ENCODE assay signal across 8 mouse cellular contexts in the genomic region with DNA sequence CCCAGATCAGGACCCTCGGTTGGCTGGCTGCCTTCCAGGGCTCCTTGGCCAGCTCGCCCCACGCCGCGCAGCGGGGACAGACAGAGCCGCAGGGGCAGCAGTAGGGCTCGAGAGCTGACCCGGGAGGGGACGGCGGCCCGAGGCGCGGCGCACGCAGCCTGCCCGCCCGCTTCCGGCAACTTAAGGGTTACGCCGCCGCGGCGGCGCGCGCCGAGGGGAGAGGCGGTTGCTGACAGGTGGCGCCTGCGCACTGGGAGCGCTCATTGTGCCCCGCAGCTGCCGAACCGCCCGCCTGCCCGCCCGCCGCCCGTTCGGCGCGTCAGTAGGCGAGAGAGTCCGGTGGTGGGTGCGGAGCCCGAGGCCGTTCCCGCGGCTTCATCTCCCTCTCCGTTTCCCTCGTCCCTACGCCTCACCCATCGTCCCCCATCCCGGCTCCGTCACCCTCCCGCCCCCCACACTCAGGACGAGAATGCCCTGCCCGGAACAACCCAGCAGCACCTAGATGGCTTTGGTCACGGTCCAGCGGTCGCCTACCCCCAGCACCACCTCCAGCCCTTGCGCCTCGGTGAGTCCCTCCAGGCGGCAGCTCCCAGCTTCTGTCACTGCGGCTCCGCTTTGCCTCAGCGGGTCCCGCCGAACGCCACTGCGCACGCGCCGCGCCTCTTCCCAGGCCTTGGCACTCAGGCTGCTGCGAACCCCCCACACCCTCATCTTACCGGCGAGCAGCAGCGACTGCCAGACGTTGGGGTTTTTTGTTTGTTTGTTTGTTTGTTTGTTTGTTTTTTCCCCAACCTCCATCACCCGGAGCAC. TPM values are rescaled to one million over a fixed set of nuclear protein-coding genes. Genes with fewer than 3 reads are reported as not detected.
A peak's percentile ranks its signal among the peaks of the same experiment; 100 is the strongest.
DNase-seq lines count a peak whose midpoint lies in the region; ATAC-seq and TF ChIP-seq lines count a peak whose summit lies in the region.

A gene (plus strand): TSS at position 337 of the 810 bp plus-strand sequence.

- H3K4me3 ChIP-seq in embryonic facial prominence, embryonic 13.5 days, result peak within 1 kb of the TSS; percentile 84
- peak within 1 kb of the TSS; percentile 89 for H3K4me3 ChIP-seq in heart, adult 2 months
- H3K4me3 ChIP-seq in kidney, adult 2 months (ENCODE audit: insufficient read depth, low read depth, low read length), result peak within 1 kb of the TSS; percentile 67
- peak within 1 kb of the TSS; percentile 86 for H3K4me3 ChIP-seq in limb, embryonic 12.5 days (replicated peaks)
- H3K4me3 ChIP-seq in midbrain, embryonic 14.5 days (replicated peaks; ENCODE audit: low read depth, low read length), result peak within 1 kb of the TSS; percentile 94

- peak within 1 kb of the TSS; percentile 72 for H3K4me2 ChIP-seq in embryonic facial prominence, embryonic 13.5 days
- H3K4me2 ChIP-seq in limb, embryonic 12.5 days, result peak within 1 kb of the TSS; percentile 85
- peak within 1 kb of the TSS; percentile 58 for H3K4me2 ChIP-seq in midbrain, embryonic 14.5 days (ENCODE audit: low read length)

- peak; percentile 76; the same call in 1 of the 2 replicates for ATAC-seq in embryonic facial prominence, embryonic 13.5 days (ENCODE audit: insufficient number of reproducible peaks, insufficient read depth, low FRiP score, low TSS enrichment, low read depth)
- ATAC-seq in limb, embryonic 12.5 days (ENCODE audit: insufficient number of reproducible peaks, insufficient read depth, low FRiP score, low TSS enrichment, low read depth), result peak; percentile 86
- ATAC-seq in midbrain, embryonic 14.5 days (ENCODE audit: low FRiP score, low TSS enrichment), result peak; percentile 91

- H3K27ac ChIP-seq in embryonic facial prominence, embryonic 13.5 days, result peak within 1 kb of the TSS; percentile 88
- H3K27ac ChIP-seq in heart, adult 2 months, result peak within 1 kb of the TSS; percentile 87
- peak within 1 kb of the TSS; percentile 80 for H3K27ac ChIP-seq in kidney, adult 2 months (ENCODE audit: insufficient read depth, low read depth, low read length)
- peak within 1 kb of the TSS; percentile 92 for H3K27ac ChIP-seq in limb, embryonic 12.5 days
- H3K27ac ChIP-seq in midbrain, embryonic 14.5 days (replicated peaks; ENCODE audit: low read depth, low read length), result peak within 1 kb of the TSS; percentile 100

- H3K4me1 ChIP-seq in embryonic facial prominence, embryonic 13.5 days, result peaks cover 14% of the 10 kb centered on the region
- H3K4me1 ChIP-seq in heart, adult 2 months (ENCODE audit: control insufficient read depth, insufficient read depth, low read length), result peaks cover 1% of the 10 kb centered on the region
- no peaks in the 10 kb centered on the region; the same call in 1 of the 2 replicates for H3K4me1 ChIP-seq in kidney, adult 2 months (ENCODE audit: control insufficient read depth, insufficient read depth, low read length)
- peaks cover 12% of the 10 kb centered on the region for H3K4me1 ChIP-seq in limb, embryonic 12.5 days (replicated peaks)
- H3K4me1 ChIP-seq in midbrain, embryonic 14.5 days (ENCODE audit: control insufficient read depth, insufficient read depth, low read length), result peaks cover 26% of the 10 kb centered on the region

- no peaks in the 10 kb centered on the region; the same call in 1 of the 2 replicates for H3K79me2 ChIP-seq in heart, adult 2 months (replicated peaks; ENCODE audit: control insufficient read depth, insufficient read depth, low read length)

- no peaks in the 10 kb centered on the region for H3K27me3 ChIP-seq in embryonic facial prominence, embryonic 13.5 days
- H3K27me3 ChIP-seq in heart, adult 2 months (ENCODE audit: control insufficient read depth, insufficient read depth, low read length), result no peaks in the 10 kb centered on the region
- no peaks in the 10 kb centered on the region for H3K27me3 ChIP-seq in kidney, adult 2 months (replicated peaks; ENCODE audit: control insufficient read depth, insufficient read depth, low read length)
- no peaks in the 10 kb centered on the region for H3K27me3 ChIP-seq in limb, embryonic 12.5 days
- H3K27me3 ChIP-seq in midbrain, embryonic 14.5 days (ENCODE audit: control insufficient read depth, insufficient read depth, low read length), result no peaks in the 10 kb centered on the region

- intact Hi-C loops in heart, adult 2 months (cut with DNase I), result loop anchor here (2.0 to 10.0 kb wide), 5 partner anchors 115 to 391 kb away; a partner anchor contains a TSS

- peak; percentile 88 for DNase-seq in 416B (ENCODE audit: low read depth)
- DNase-seq in adrenal gland, postnatal 4 days (ENCODE audit: low spot score in 2 of 2), result peak; percentile 43 to 65
- peak; percentile 88 to 89 for DNase-seq in heart, adult 2 months
- peak; percentile 86 for DNase-seq in kidney, adult 2 months
- peak; percentile 97 for DNase-seq in midbrain, embryonic 14.5 days
- peak; percentile 78 for DNase-seq in spleen, adult 18-20 months

- peak; percentile 5; the same call in 1 of the 2 replicates for TF ChIP-seq CTCF in heart, adult 2 months (IDR thresholded peaks at IDR 0.05)
- no peak for TF ChIP-seq CTCF in kidney, adult 2 months (conservative IDR thresholded peaks at IDR 0.05; ENCODE audit: insufficient read depth, insufficient read length, low read depth, low read length)

- peak within 1 kb of the TSS; percentile 84 for H3K9ac ChIP-seq in embryonic facial prominence, embryonic 13.5 days
- peak within 1 kb of the TSS; percentile 95 for H3K9ac ChIP-seq in heart, adult 2 months (ENCODE audit: low read depth, low read length)
- peak within 1 kb of the TSS; percentile 88 for H3K9ac ChIP-seq in limb, embryonic 12.5 days (replicated peaks)
- peak within 1 kb of the TSS; percentile 98 for H3K9ac ChIP-seq in midbrain, embryonic 14.5 days (replicated peaks; ENCODE audit: low read length)

- no peaks in the 10 kb centered on the region for H3K9me3 ChIP-seq in embryonic facial prominence, embryonic 13.5 days
- H3K9me3 ChIP-seq in limb, embryonic 12.5 days, result no peaks in the 10 kb centered on the region
- no peaks in the 10 kb centered on the region for H3K9me3 ChIP-seq in midbrain, embryonic 14.5 days (ENCODE audit: control insufficient read depth, low read length)

- TF ChIP-seq EP300 in heart, adult 2 months (IDR thresholded peaks at IDR 0.05; ENCODE audit: insufficient read depth, low read depth, low read length), result no peak

- WGBS in embryonic facial prominence, embryonic 13.5 days, result under 1% methylated on average over 79 of the region's 82 CpGs
- WGBS in heart, adult 2 months, result under 1% methylated on average over 69 of the region's 82 CpGs
- WGBS in kidney, adult 2 months, result under 1% methylated on average over 81 of the region's 82 CpGs
- 0% methylated on average over 65 of the region's 82 CpGs for WGBS in limb, embryonic 12.5 days
- under 1% methylated on average over 69 of the region's 82 CpGs for WGBS in midbrain, embryonic 14.5 days

- 0 out of 2 replicates have a peak, but pooled peaks have one; percentile 21 for TF ChIP-seq POLR2A in heart, adult 2 months (IDR thresholded peaks at IDR 0.05; ENCODE audit: insufficient read depth, low read depth, low read length)
- no peak for TF ChIP-seq POLR2A in kidney, adult 2 months (IDR thresholded peaks at IDR 0.05; ENCODE audit: low read depth, low read length)

- no peaks in the 10 kb centered on the region for H3K36me3 ChIP-seq in embryonic facial prominence, embryonic 13.5 days
- H3K36me3 ChIP-seq in heart, adult 2 months (ENCODE audit: control insufficient read depth, insufficient read depth, low read length), result peaks cover 2% of the 10 kb centered on the region; the same call in 1 of the 2 replicates
- no peaks in the 10 kb centered on the region for H3K36me3 ChIP-seq in kidney, adult 2 months (ENCODE audit: control insufficient read depth, insufficient read depth, low read length)
- no peaks in the 10 kb centered on the region for H3K36me3 ChIP-seq in limb, embryonic 12.5 days
- H3K36me3 ChIP-seq in midbrain, embryonic 14.5 days (ENCODE audit: control insufficient read depth, insufficient read depth, low read length), result no peaks in the 10 kb centered on the region

RNA-seq across cellular contexts. Expression of the gene that starts here (rescaled TPM):
- total RNA-seq in adrenal gland, postnatal 4 days (2021), result 10 to 100 TPM; 21.8 to 22.1 TPM
- polyA plus RNA-seq in embryonic facial prominence, embryonic 13.5 days (2015; fragmentation: Nextera tagmentation; extraction: Ambion mirVana), result 8.5 and 10.1 TPM in 2 replicates
- total RNA-seq in heart, adult 2 months (2021), result 10 to 100 TPM; 73.7 to 76.5 TPM
- polyA plus RNA-seq in heart, adult 2 months (2012; rRNA removed), result 22.6 and 42.0 TPM in 2 replicates
- polyA plus RNA-seq in kidney, adult 2 months (2012; rRNA removed), result 5.4 and 6.1 TPM in 2 replicates
- polyA plus RNA-seq in limb, embryonic 12.5 days (2016; fragmentation: Nextera tagmentation; extraction: Ambion mirVana), result 9.2 and 10.1 TPM in 2 replicates
- 23.0 and 26.6 TPM in 2 replicates for polyA plus RNA-seq in midbrain, embryonic 14.5 days (2014; fragmentation: Nextera tagmentation; extraction: Ambion mirVana)

Comparison
In these comparisons a context has a peak if more than half of its experiments do, and no peak if none do; other contexts are left out.
1. Peak in every context shown above with its lines: DNase-seq, ATAC-seq, H3K4me3 ChIP-seq and H3K27ac ChIP-seq.